Mouse (Mus musculus): ENCODE results near the gene Nphp4. TPM values are rescaled to one million over a fixed set of nuclear protein-coding genes. Genes with fewer than 3 reads are reported as not detected.
A peak's percentile ranks its signal among the peaks of the same experiment; 100 is the strongest.

Nphp4 gene
- polyA plus RNA-seq, 1 experiment from 2014 or later = 2.6 TPM

- 0 out of 2 replicates have a peak, but pooled peaks cover 7% of the 10 kb centered on the region for H3K27me3 ChIP-seq (ENCODE audit: control insufficient read depth, insufficient read depth, low read length)
- no peak overlapping the region for H3K27ac ChIP-seq (replicated peaks; ENCODE audit: low read depth, low read length)
- 22% methylated on average over 9 of the region's 9 CpGs for WGBS
- H3K4me1 ChIP-seq (ENCODE audit: control insufficient read depth, insufficient read depth, low read length) = 0 out of 2 replicates have a peak, but pooled peaks cover 5% of the 10 kb centered on the region
- no peaks in the 10 kb centered on the region for H3K36me3 ChIP-seq (ENCODE audit: control insufficient read depth, insufficient read depth, low read length)
- DNase-seq (ENCODE audit: low spot score) = peak; percentile 66
- ATAC-seq (ENCODE audit: insufficient number of reproducible peaks, low FRiP score, low TSS enrichment, low read depth) = no peak
- no peaks in the 10 kb centered on the region for H3K9me3 ChIP-seq (ENCODE audit: control insufficient read depth, low read length)
- H3K4me3 ChIP-seq (ENCODE audit: low read depth, low read length) = no peak overlapping the region
- H3K4me2 ChIP-seq (ENCODE audit: low read depth, severe bottlenecking) = no peak overlapping the region
- no peak overlapping the region for H3K9ac ChIP-seq (ENCODE audit: low read length)
Observed at GRCm38 (mm10) chr4:152532872-152533271, 56.4 kb downstream of the Nphp4 start.

GRCm38 (mm10) chr4:152539756-152540155 is 63.2 kb downstream of the Nphp4 start:
- Histone ChIP-seq H3K4me3 (ENCODE audit: low read depth, low read length) (no peak overlapping the region), H3K9me3 (ENCODE audit: control insufficient read depth, low read length) (no peaks in the 10 kb centered on the region), H3K4me1 (ENCODE audit: control insufficient read depth, insufficient read depth, low read length) (no peaks in the 10 kb centered on the region), H3K27ac (replicated peaks; ENCODE audit: low read depth, low read length) (no peak overlapping the region), H3K4me2 (ENCODE audit: low read depth, severe bottlenecking) (no peak overlapping the region), H3K36me3 (ENCODE audit: control insufficient read depth, insufficient read depth, low read length) (no peaks in the 10 kb centered on the region), H3K27me3 (ENCODE audit: control insufficient read depth, insufficient read depth, low read length) (no peaks in the 10 kb centered on the region), H3K9ac (ENCODE audit: low read length) (no peak overlapping the region)
- DNase-seq (ENCODE audit: low spot score) (no peak), ATAC-seq (ENCODE audit: insufficient number of reproducible peaks, low FRiP score, low TSS enrichment, low read depth) (no peak)
- 93% methylated on average over 12 of the region's 12 CpGs for WGBS

GRCm38 (mm10) chr4:152541172-152541571 is 64.7 kb downstream of the Nphp4 start:
- Histone ChIP-seq H3K27me3 (ENCODE audit: control insufficient read depth, insufficient read depth, low read length) (no peaks in the 10 kb centered on the region), H3K9me3 (ENCODE audit: control insufficient read depth, low read length) (no peaks in the 10 kb centered on the region), H3K4me3 (ENCODE audit: low read depth, low read length) (no peak overlapping the region), H3K4me2 (ENCODE audit: low read depth, severe bottlenecking) (no peak overlapping the region), H3K4me1 (ENCODE audit: control insufficient read depth, insufficient read depth, low read length) (no peaks in the 10 kb centered on the region), H3K36me3 (ENCODE audit: control insufficient read depth, insufficient read depth, low read length) (no peaks in the 10 kb centered on the region), H3K27ac (replicated peaks; ENCODE audit: low read depth, low read length) (no peak overlapping the region), H3K9ac (ENCODE audit: low read length) (no peak overlapping the region)
- 14% methylated on average over 9 of the region's 9 CpGs for WGBS
- DNase-seq (ENCODE audit: low spot score) = peak; percentile 58
- no peak for ATAC-seq (ENCODE audit: insufficient number of reproducible peaks, low FRiP score, low TSS enrichment, low read depth)

GRCm38 (mm10) chr4:152542447-152542846 is 65.9 kb downstream of the Nphp4 start:
- 97% methylated on average over 11 of the region's 11 CpGs for WGBS
- H3K4me1 ChIP-seq (ENCODE audit: control insufficient read depth, insufficient read depth, low read length) = no peaks in the 10 kb centered on the region
- H3K27me3 ChIP-seq (ENCODE audit: control insufficient read depth, insufficient read depth, low read length) = no peaks in the 10 kb centered on the region
- no peak for ATAC-seq (ENCODE audit: insufficient number of reproducible peaks, low FRiP score, low TSS enrichment, low read depth)
- no peak overlapping the region for H3K27ac ChIP-seq (replicated peaks; ENCODE audit: low read depth, low read length)
- no peak overlapping the region for H3K4me2 ChIP-seq (ENCODE audit: low read depth, severe bottlenecking)
- no peak for DNase-seq (ENCODE audit: low spot score)
- no peak overlapping the region for H3K4me3 ChIP-seq (ENCODE audit: low read depth, low read length)
- no peaks in the 10 kb centered on the region for H3K9me3 ChIP-seq (ENCODE audit: control insufficient read depth, low read length)
- H3K9ac ChIP-seq (ENCODE audit: low read length) = no peak overlapping the region
- no peaks in the 10 kb centered on the region for H3K36me3 ChIP-seq (ENCODE audit: control insufficient read depth, insufficient read depth, low read length)

- Histone ChIP-seq H3K36me3 (ENCODE audit: control insufficient read depth, insufficient read depth, low read length) (no peaks in the 10 kb centered on the region), H3K4me2 (ENCODE audit: low read depth, severe bottlenecking) (no peak overlapping the region), H3K4me1 (ENCODE audit: control insufficient read depth, insufficient read depth, low read length) (no peaks in the 10 kb centered on the region), H3K4me3 (ENCODE audit: low read depth, low read length) (no peak overlapping the region), H3K27ac (replicated peaks; ENCODE audit: low read depth, low read length) (no peak overlapping the region), H3K9me3 (ENCODE audit: control insufficient read depth, low read length) (no peaks in the 10 kb centered on the region), H3K27me3 (ENCODE audit: control insufficient read depth, insufficient read depth, low read length) (no peaks in the 10 kb centered on the region), H3K9ac (ENCODE audit: low read length) (0 out of 2 replicates have a peak overlapping the region, but pooled peaks have one; percentile 4)
- no peak for DNase-seq (ENCODE audit: low spot score)
- 58% methylated on average over 8 of the region's 8 CpGs for WGBS
- no peak for ATAC-seq (ENCODE audit: insufficient number of reproducible peaks, low FRiP score, low TSS enrichment, low read depth)
Observed at GRCm38 (mm10) chr4:152546481-152546880, 70.0 kb downstream of the Nphp4 start.

GRCm38 (mm10) chr4:152547886-152548663 is 71.6 kb downstream of the Nphp4 start:
- H3K27me3 ChIP-seq (ENCODE audit: control insufficient read depth, insufficient read depth, low read length) = no peaks in the 10 kb centered on the region
- no peak overlapping the region for H3K27ac ChIP-seq (replicated peaks; ENCODE audit: low read depth, low read length)
- H3K9ac ChIP-seq (ENCODE audit: low read length) = no peak overlapping the region
- H3K4me3 ChIP-seq (ENCODE audit: low read depth, low read length) = no peak overlapping the region
- ATAC-seq (ENCODE audit: insufficient number of reproducible peaks, low FRiP score, low TSS enrichment, low read depth) = no peak
- H3K4me1 ChIP-seq (ENCODE audit: control insufficient read depth, insufficient read depth, low read length) = no peaks in the 10 kb centered on the region
- no peaks in the 10 kb centered on the region for H3K9me3 ChIP-seq (ENCODE audit: control insufficient read depth, low read length)
- WGBS = 58% methylated on average over 37 of the region's 37 CpGs
- no peak for DNase-seq (ENCODE audit: low spot score)
- no peak overlapping the region for H3K4me2 ChIP-seq (ENCODE audit: low read depth, severe bottlenecking)
- H3K36me3 ChIP-seq (ENCODE audit: control insufficient read depth, insufficient read depth, low read length) = no peaks in the 10 kb centered on the region

- Histone ChIP-seq H3K4me1 (ENCODE audit: control insufficient read depth, insufficient read depth, low read length) (no peaks in the 10 kb centered on the region), H3K9me3 (ENCODE audit: control insufficient read depth, low read length) (no peaks in the 10 kb centered on the region), H3K4me2 (ENCODE audit: low read depth, severe bottlenecking) (no peak overlapping the region), H3K4me3 (ENCODE audit: low read depth, low read length) (no peak overlapping the region), H3K9ac (ENCODE audit: low read length) (no peak overlapping the region), H3K27ac (replicated peaks; ENCODE audit: low read depth, low read length) (no peak overlapping the region), H3K27me3 (ENCODE audit: control insufficient read depth, insufficient read depth, low read length) (no peaks in the 10 kb centered on the region), H3K36me3 (ENCODE audit: control insufficient read depth, insufficient read depth, low read length) (no peaks in the 10 kb centered on the region)
- DNase-seq (ENCODE audit: low spot score) (no peak), ATAC-seq (ENCODE audit: insufficient number of reproducible peaks, low FRiP score, low TSS enrichment, low read depth) (no peak)
- 94% methylated on average over 18 of the region's 18 CpGs for WGBS
Observed at GRCm38 (mm10) chr4:152549507-152550202, 73.1 kb downstream of the Nphp4 start.

GRCm38 (mm10) chr4:152550203-152550549 is 73.7 kb downstream of the Nphp4 start:
- no peak overlapping the region for H3K4me3 ChIP-seq (ENCODE audit: low read depth, low read length)
- H3K9me3 ChIP-seq (ENCODE audit: control insufficient read depth, low read length) = no peaks in the 10 kb centered on the region
- H3K9ac ChIP-seq (ENCODE audit: low read length) = no peak overlapping the region
- ATAC-seq (ENCODE audit: insufficient number of reproducible peaks, low FRiP score, low TSS enrichment, low read depth) = no peak
- H3K4me1 ChIP-seq (ENCODE audit: control insufficient read depth, insufficient read depth, low read length) = no peaks in the 10 kb centered on the region
- DNase-seq (ENCODE audit: low spot score) = no peak
- H3K27me3 ChIP-seq (ENCODE audit: control insufficient read depth, insufficient read depth, low read length) = no peaks in the 10 kb centered on the region
- no peaks in the 10 kb centered on the region for H3K36me3 ChIP-seq (ENCODE audit: control insufficient read depth, insufficient read depth, low read length)
- 93% methylated on average over 6 of the region's 6 CpGs for WGBS
- no peak overlapping the region for H3K27ac ChIP-seq (replicated peaks; ENCODE audit: low read depth, low read length)
- H3K4me2 ChIP-seq (ENCODE audit: low read depth, severe bottlenecking) = no peak overlapping the region

All from limb, embryonic 11.5 days (tissue).